Mouse (Mus musculus) heart, adult 2 months (tissue): ENCODE data around the gene Vmp1.

Experiments used
- CTCF ChIP-seq: fragments of 200-600 bp; IDR thresholded peaks from 2 replicates; pipeline ENCODE4 v1.8.1; 2022; ENCODE audit warnings: antibody characterized with exemption, mild to moderate bottlenecking, moderate library complexity
- EP300 ChIP-seq: fragments of 200-500 bp; IDR thresholded peaks from 2 replicates; pipeline ENCODE4 v1.6.1; 2011; ENCODE audit warnings: low read depth, low read length, control low read depth; ENCODE audit not compliant: insufficient read depth
- POLR2A ChIP-seq: fragments of 200-500 bp; IDR thresholded peaks from 2 replicates; pipeline ENCODE4 v1.6.1; 2011; ENCODE audit warnings: mild to moderate bottlenecking, low read depth, low read length, control low read depth; ENCODE audit not compliant: insufficient read depth

- TF ChIP-seq POLR2A (no peak), CTCF (no peak), EP300 (no peak)
Measured at GRCm38 (mm10) chr11:86719390-86719789, 35.8 kb upstream of the Vmp1 start.
